Mouse (Mus musculus): Measurements from ENCODE around the gene Lamp1. TPM values are rescaled to one million over a fixed set of nuclear protein-coding genes. Genes with fewer than 3 reads are reported as not detected.

Lamp1 gene
- polyA plus RNA-seq, 1 experiment from 2014 or later, result 288 TPM

- H3K36me3 ChIP-seq (ENCODE audit: control insufficient read depth, insufficient read depth, low read length), result no peaks in the 10 kb centered on the region
- H3K27ac ChIP-seq (ENCODE audit: low read depth, low read length), result no peak overlapping the region
- H3K4me3 ChIP-seq (ENCODE audit: low read depth, low read length), result no peak overlapping the region
- no peaks in the 10 kb centered on the region for H3K9me3 ChIP-seq (ENCODE audit: control insufficient read depth, low read length)
- WGBS, result 22% methylated on average over 10 of the region's 10 CpGs
- peak; percentile 85 for ATAC-seq (ENCODE audit: low read depth)
- no peaks in the 10 kb centered on the region for H3K27me3 ChIP-seq (ENCODE audit: control insufficient read depth, insufficient read depth, low read length)
- no peak overlapping the region for H3K4me2 ChIP-seq (ENCODE audit: low read depth, low read length)
- no peak overlapping the region for H3K9ac ChIP-seq (replicated peaks; ENCODE audit: low read depth, low read length)
- 0 out of 2 replicates have a peak, but pooled peaks cover 3% of the 10 kb centered on the region for H3K4me1 ChIP-seq (ENCODE audit: control insufficient read depth, insufficient read depth, low read length)
Measured at GRCm38 (mm10) chr8:13213479-13214268, 54.7 kb downstream of the Lamp1 start.

GRCm38 (mm10) chr8:13216386-13216785 lies 57.4 kb downstream of the Lamp1 start:
- Histone ChIP-seq H3K27ac (ENCODE audit: low read depth, low read length) (no peak overlapping the region), H3K27me3 (ENCODE audit: control insufficient read depth, insufficient read depth, low read length) (no peaks in the 10 kb centered on the region), H3K4me1 (ENCODE audit: control insufficient read depth, insufficient read depth, low read length) (0 out of 2 replicates have a peak, but pooled peaks cover 3% of the 10 kb centered on the region), H3K9me3 (ENCODE audit: control insufficient read depth, low read length) (no peaks in the 10 kb centered on the region), H3K4me3 (ENCODE audit: low read depth, low read length) (no peak overlapping the region), H3K9ac (replicated peaks; ENCODE audit: low read depth, low read length) (no peak overlapping the region), H3K4me2 (ENCODE audit: low read depth, low read length) (no peak overlapping the region), H3K36me3 (ENCODE audit: control insufficient read depth, insufficient read depth, low read length) (no peaks in the 10 kb centered on the region)
- no peak for ATAC-seq (ENCODE audit: low read depth)
- WGBS, result 55% methylated on average over 8 of the region's 8 CpGs

GRCm38 (mm10) chr8:13217093-13217492 lies 58.1 kb downstream of the Lamp1 start:
- Histone ChIP-seq H3K4me1 (ENCODE audit: control insufficient read depth, insufficient read depth, low read length) (0 out of 2 replicates have a peak, but pooled peaks cover 3% of the 10 kb centered on the region), H3K36me3 (ENCODE audit: control insufficient read depth, insufficient read depth, low read length) (no peaks in the 10 kb centered on the region), H3K9ac (replicated peaks; ENCODE audit: low read depth, low read length) (no peak overlapping the region), H3K4me3 (ENCODE audit: low read depth, low read length) (no peak overlapping the region), H3K27ac (ENCODE audit: low read depth, low read length) (no peak overlapping the region), H3K27me3 (ENCODE audit: control insufficient read depth, insufficient read depth, low read length) (no peaks in the 10 kb centered on the region), H3K9me3 (ENCODE audit: control insufficient read depth, low read length) (no peaks in the 10 kb centered on the region), H3K4me2 (ENCODE audit: low read depth, low read length) (no peak overlapping the region)
- no peak for ATAC-seq (ENCODE audit: low read depth)
- WGBS, result 45% methylated on average over 5 of the region's 5 CpGs

GRCm38 (mm10) chr8:13217986-13218385 lies 59.0 kb downstream of the Lamp1 start:
- no peak overlapping the region for H3K9ac ChIP-seq (replicated peaks; ENCODE audit: low read depth, low read length)
- H3K4me2 ChIP-seq (ENCODE audit: low read depth, low read length), result no peak overlapping the region
- H3K36me3 ChIP-seq (ENCODE audit: control insufficient read depth, insufficient read depth, low read length), result no peaks in the 10 kb centered on the region
- H3K4me1 ChIP-seq (ENCODE audit: control insufficient read depth, insufficient read depth, low read length), result 0 out of 2 replicates have a peak, but pooled peaks cover 3% of the 10 kb centered on the region
- no peaks in the 10 kb centered on the region for H3K9me3 ChIP-seq (ENCODE audit: control insufficient read depth, low read length)
- no peaks in the 10 kb centered on the region for H3K27me3 ChIP-seq (ENCODE audit: control insufficient read depth, insufficient read depth, low read length)
- H3K4me3 ChIP-seq (ENCODE audit: low read depth, low read length), result no peak overlapping the region
- no peak for ATAC-seq (ENCODE audit: low read depth)
- no peak overlapping the region for H3K27ac ChIP-seq (ENCODE audit: low read depth, low read length)

- H3K4me2 ChIP-seq (ENCODE audit: low read depth, low read length), result no peak overlapping the region
- 0 out of 2 replicates have a peak, but pooled peaks cover under 1% of the 10 kb centered on the region for H3K4me1 ChIP-seq (ENCODE audit: control insufficient read depth, insufficient read depth, low read length)
- H3K4me3 ChIP-seq (ENCODE audit: low read depth, low read length), result no peak overlapping the region
- H3K27ac ChIP-seq (ENCODE audit: low read depth, low read length), result no peak overlapping the region
- H3K9me3 ChIP-seq (ENCODE audit: control insufficient read depth, low read length), result no peaks in the 10 kb centered on the region
- 84% methylated on average over 4 of the region's 4 CpGs for WGBS
- H3K27me3 ChIP-seq (ENCODE audit: control insufficient read depth, insufficient read depth, low read length), result no peaks in the 10 kb centered on the region
- H3K36me3 ChIP-seq (ENCODE audit: control insufficient read depth, insufficient read depth, low read length), result no peaks in the 10 kb centered on the region
- H3K9ac ChIP-seq (replicated peaks; ENCODE audit: low read depth, low read length), result no peak overlapping the region
- ATAC-seq (ENCODE audit: low read depth), result no peak
Measured at GRCm38 (mm10) chr8:13218441-13218840, 59.5 kb downstream of the Lamp1 start.

GRCm38 (mm10) chr8:13224426-13224825 lies 65.5 kb downstream of the Lamp1 start:
- Histone ChIP-seq H3K4me2 (ENCODE audit: low read depth, low read length) (no peak overlapping the region), H3K4me1 (ENCODE audit: control insufficient read depth, insufficient read depth, low read length) (no peaks in the 10 kb centered on the region), H3K9ac (replicated peaks; ENCODE audit: low read depth, low read length) (no peak overlapping the region), H3K27ac (ENCODE audit: low read depth, low read length) (no peak overlapping the region), H3K27me3 (ENCODE audit: control insufficient read depth, insufficient read depth, low read length) (no peaks in the 10 kb centered on the region), H3K4me3 (ENCODE audit: low read depth, low read length) (no peak overlapping the region), H3K9me3 (ENCODE audit: control insufficient read depth, low read length) (no peaks in the 10 kb centered on the region), H3K36me3 (ENCODE audit: control insufficient read depth, insufficient read depth, low read length) (no peaks in the 10 kb centered on the region)
- no peak for ATAC-seq (ENCODE audit: low read depth)
- 83% methylated on average over 9 of the region's 9 CpGs for WGBS

MicroRNA genes within 50 kb of the gene (microRNA counts, 519-probe panel; counts per million panel counts)
- microRNA mmu-miR-1968, result not detected

Small RNA genes lying within 50 kb of the gene (microRNA-seq; reads per million reads assigned to microRNA genes)
- gene Mir1968 (6.0 reads per million, percentile 12 among the genes with 10 or more reads in this experiment), gene Mir7065 (not detected)

Other genes with a start within 250 kb of the Lamp1 start
- gene F7, start 133.1 kb upstream of the Lamp1 start, polyA plus RNA-seq (2014; fragmentation: Nextera tagmentation; extraction: Ambion mirVana), result not detected in 2 replicates
- gene F10, start 121.9 kb upstream of the Lamp1 start, polyA plus RNA-seq (2014; fragmentation: Nextera tagmentation; extraction: Ambion mirVana), result 0.31 TPM in 1 of 2 replicates, not detected in the other
- gene Proz, start 98.2 kb upstream of the Lamp1 start, polyA plus RNA-seq (2014; fragmentation: Nextera tagmentation; extraction: Ambion mirVana), result 0.91 and 0.93 TPM in 2 replicates
- 33.3 and 39.3 TPM in 2 replicates for gene Pcid2, start 53.7 kb upstream of the Lamp1 start, polyA plus RNA-seq (2014; fragmentation: Nextera tagmentation; extraction: Ambion mirVana)
- gene Cul4a, start 53.5 kb upstream of the Lamp1 start, polyA plus RNA-seq (2014; fragmentation: Nextera tagmentation; extraction: Ambion mirVana), result 70.3 and 82.9 TPM in 2 replicates
- 14.9 and 17.3 TPM in 2 replicates for gene Grtp1, start 41.5 kb downstream of the Lamp1 start, polyA plus RNA-seq (2014; fragmentation: Nextera tagmentation; extraction: Ambion mirVana)
- gene Adprhl1, start 95.0 kb downstream of the Lamp1 start, polyA plus RNA-seq (2014; fragmentation: Nextera tagmentation; extraction: Ambion mirVana), result 0.64 and 1.0 TPM in 2 replicates
- 36.8 and 39.5 TPM in 2 replicates for gene Dcun1d2, start 129.0 kb downstream of the Lamp1 start, polyA plus RNA-seq (2014; fragmentation: Nextera tagmentation; extraction: Ambion mirVana)
- gene Tmco3, start 129.0 kb downstream of the Lamp1 start, polyA plus RNA-seq (2014; fragmentation: Nextera tagmentation; extraction: Ambion mirVana), result 47.8 and 56.3 TPM in 2 replicates
- gene Tfdp1, start 179.6 kb downstream of the Lamp1 start, polyA plus RNA-seq (2014; fragmentation: Nextera tagmentation; extraction: Ambion mirVana), result 93.0 and 103 TPM in 2 replicates
- not detected in 2 replicates for gene Atp4b, start 237.7 kb downstream of the Lamp1 start, polyA plus RNA-seq (2014; fragmentation: Nextera tagmentation; extraction: Ambion mirVana)
- not detected in 2 replicates for gene Grk1, start 245.9 kb downstream of the Lamp1 start, polyA plus RNA-seq (2014; fragmentation: Nextera tagmentation; extraction: Ambion mirVana)

Data from neural tube, embryonic 14.5 days (tissue).